Mouse (Mus musculus) left cerebral cortex, postnatal 14 days (tissue): ENCODE results near the gene Ankar. TPM values are rescaled to one million over a fixed set of nuclear protein-coding genes. Genes with fewer than 3 reads are reported as not detected.

Experiments used
- DNase-seq, 2 experiments: peaks; one replicate each; pipeline ENCODE4 v3.0.0; 2021 to 2022; ENCODE audit warnings: low spot score in 2 of 2, mixed read lengths in 1 of 2
- intact Hi-C: fragments of 180-260 bp; cut with DNase I; formaldehyde crosslinking; loops from one replicate; pipeline ENCODE4 v1.15.1; 2025
- total RNA-seq, 2 experiments: library from RNA; stranded (reverse); gene quantifications; 2 replicates each; pipeline ENCODE4 v1.2.3; 2021

The Ankar gene
- total RNA-seq, 2 experiments from 2014 or later: not detected

- intact Hi-C loops: no loop called here
Observed at GRCm38 (mm10) chr1:72600778-72601177, 99.6 kb downstream of the Ankar start.

GRCm38 (mm10) chr1:72599146-72600101 lies 101.0 kb downstream of the Ankar start:
- intact Hi-C loops: loop anchor here (5.0 kb wide), 1 partner anchor 292 kb away; the partner anchor contains the start of gene Xrcc5
- no peak for DNase-seq

More at GRCm38 (mm10) chr1:72600778-72601177, 99.6 kb downstream of the Ankar start:
- DNase-seq: no peak

- intact Hi-C loops: loop anchor here (5.0 kb wide), 1 partner anchor 289 kb away; the partner anchor contains the start of gene Xrcc5
- no peak for DNase-seq
Observed at GRCm38 (mm10) chr1:72596231-72596630, 104.1 kb downstream of the Ankar start.

- DNase-seq: no peak
- intact Hi-C loops: loop anchor here (5.0 kb wide), 1 partner anchor 288 kb away; the partner anchor contains the start of gene Xrcc5
Observed at GRCm38 (mm10) chr1:72595686-72596085, 104.7 kb downstream of the Ankar start.

GRCm38 (mm10) chr1:72593340-72593951 lies 106.9 kb downstream of the Ankar start:
- intact Hi-C loops: no loop called here
- peak; percentile 74 to 87 for DNase-seq

Other genes starting within 250 kb of the Ankar start
- gene March4, start 163.6 kb downstream of the Ankar start, total RNA-seq: 10 to 100 TPM; 38.4 to 40.4 TPM
- 10 to 100 TPM; 51.9 to 54.1 TPM for gene Smarcal1, start 117.3 kb downstream of the Ankar start, total RNA-seq
- 100 to 1,000 TPM; 499 to 507 TPM for gene Rpl37a, start 10.7 kb upstream of the Ankar start, total RNA-seq
- gene Igfbp2, start 123.9 kb upstream of the Ankar start, total RNA-seq: 100 to 1,000 TPM; 102 to 116 TPM
- gene Igfbp5, start 174.3 kb upstream of the Ankar start, total RNA-seq: 10 to 100 TPM; 65.5 to 79.3 TPM